Mouse (Mus musculus) adrenal gland, postnatal 36 days (tissue): ENCODE measurements around the gene Efcab7. TPM values are rescaled to one million over a fixed set of nuclear protein-coding genes. Genes with fewer than 3 reads are reported as not detected.

ENCODE experiments used
- DNase-seq, 2 experiments: peaks; one replicate each; pipeline ENCODE4 v3.0.0; 2021; ENCODE audit warnings: mixed read lengths in 1 of 2
- total RNA-seq, 2 experiments: library from RNA; stranded (reverse); gene quantifications; 2 replicates each; pipeline ENCODE4 v1.2.3; 2021

The Efcab7 gene
- total RNA-seq, 2 experiments from 2014 or later, result 5.0 to 8.6 TPM

DNA sequence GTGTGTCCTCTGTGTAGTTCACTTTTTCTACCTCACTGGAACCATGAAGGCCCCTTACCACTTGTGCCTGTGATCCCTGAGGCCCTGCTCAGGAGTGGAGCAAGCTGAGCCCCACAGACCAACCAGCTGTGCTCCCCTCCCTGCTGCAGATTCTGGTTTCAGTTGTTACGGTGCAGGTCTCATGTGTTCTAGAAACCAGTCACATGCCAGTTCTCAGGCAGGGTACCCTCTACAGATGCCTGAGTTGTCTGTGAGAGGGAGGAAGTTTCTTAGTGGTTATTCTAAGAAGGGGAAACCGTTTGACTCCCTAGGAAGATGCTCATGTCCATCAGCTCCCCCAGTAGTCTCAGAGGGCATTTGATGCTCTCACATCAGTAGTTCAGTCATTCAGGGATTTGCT is 115.6 kb downstream of the Efcab7 start:
- DNase-seq, result no peak

DNA sequence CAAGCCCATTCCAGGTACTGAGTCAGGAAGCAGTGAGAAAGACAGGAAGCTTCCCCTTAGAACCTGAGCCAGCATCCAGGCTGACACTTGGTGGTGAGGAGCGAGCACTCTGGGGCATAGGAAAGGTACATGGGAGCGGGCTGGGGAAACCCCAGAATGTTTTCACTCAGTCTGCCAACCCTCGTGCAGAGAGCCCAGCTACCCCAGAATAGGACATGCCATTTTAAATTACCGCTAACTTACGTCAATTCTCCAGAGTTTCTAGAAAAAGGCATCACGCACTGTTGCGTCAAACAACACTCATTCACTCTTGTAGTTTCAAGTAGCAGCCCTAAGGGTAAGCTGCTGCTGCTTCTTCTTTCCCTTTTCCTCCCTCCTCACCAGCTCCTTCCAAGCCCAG is 116.0 kb downstream of the Efcab7 start:
- no peak for DNase-seq

GRCm38 (mm10) chr4:99946516-99946915 is 117.5 kb downstream of the Efcab7 start:
- DNase-seq, result no peak

GRCm38 (mm10) chr4:99947192-99947591 is 118.2 kb downstream of the Efcab7 start:
- no peak for DNase-seq

- DNase-seq, result no peak
Measured at GRCm38 (mm10) chr4:99947896-99948295, 118.9 kb downstream of the Efcab7 start.

GRCm38 (mm10) chr4:99953904-99954303 is 124.9 kb downstream of the Efcab7 start:
- no peak for DNase-seq

DNA sequence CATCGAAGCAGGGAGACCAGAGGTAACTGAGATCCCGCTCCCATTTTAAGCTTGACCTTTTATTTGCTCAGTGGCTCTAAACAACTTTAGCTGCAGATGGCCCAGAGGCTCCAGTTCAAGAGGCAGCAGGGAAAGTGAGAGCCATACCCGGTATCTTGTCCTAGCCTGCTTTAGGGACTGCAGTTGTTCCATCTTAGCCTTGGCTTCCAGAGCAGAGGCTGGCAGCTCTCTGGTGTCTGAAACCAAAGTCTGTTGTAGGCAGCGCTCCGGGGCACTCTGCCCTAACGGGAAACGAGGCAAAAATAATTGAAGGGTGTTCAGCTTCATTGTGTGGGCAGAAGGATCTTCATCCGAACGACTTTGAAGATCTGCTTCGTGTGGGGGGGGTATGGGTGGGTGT is 126.4 kb downstream of the Efcab7 start:
- no peak for DNase-seq

GRCm38 (mm10) chr4:99957186-99957585 is 128.2 kb downstream of the Efcab7 start:
- no peak for DNase-seq

GRCm38 (mm10) chr4:99958084-99958815 is 129.3 kb downstream of the Efcab7 start:
- no peak for DNase-seq

DNA sequence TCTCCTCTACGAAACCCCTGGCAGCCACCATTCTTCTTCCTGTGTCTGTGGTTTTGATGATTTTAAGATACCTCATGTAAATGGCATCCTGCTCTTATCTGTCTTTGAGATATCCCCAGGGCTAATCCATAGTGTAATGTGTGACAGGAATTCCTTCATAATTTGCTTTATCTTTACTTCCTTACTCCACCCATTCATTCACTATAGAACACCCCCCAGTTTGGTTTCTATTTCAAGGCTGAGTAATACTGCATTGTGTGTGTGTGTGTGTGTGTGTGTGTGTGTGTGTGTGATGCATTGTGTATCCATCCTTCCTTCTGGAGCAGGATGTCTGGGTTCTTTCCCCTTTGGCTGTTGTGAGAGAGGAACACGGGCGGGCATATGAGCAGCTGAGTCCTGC is 130.3 kb downstream of the Efcab7 start:
- DNase-seq, result no peak

Other genes with a start within 250 kb of the Efcab7 start
- 1 to 10 TPM in 1 of 2 experiments, under 1 TPM in 1; 0.40 to 1.1 TPM for gene Foxd3, start 172.9 kb upstream of the Efcab7 start, total RNA-seq
- gene Alg6, start 113.5 kb upstream of the Efcab7 start, total RNA-seq, result 1 to 10 TPM; 6.1 to 7.6 TPM
- 100 to 1,000 TPM in 1 of 2 experiments, 10 to 100 TPM in 1; 68.0 to 115 TPM for gene Pgm1, start 100.2 kb downstream of the Efcab7 start, total RNA-seq
- 1 to 10 TPM; 5.1 to 6.2 TPM for gene Itgb3bp, start 100.6 kb downstream of the Efcab7 start, total RNA-seq